In the genomic region with DNA sequence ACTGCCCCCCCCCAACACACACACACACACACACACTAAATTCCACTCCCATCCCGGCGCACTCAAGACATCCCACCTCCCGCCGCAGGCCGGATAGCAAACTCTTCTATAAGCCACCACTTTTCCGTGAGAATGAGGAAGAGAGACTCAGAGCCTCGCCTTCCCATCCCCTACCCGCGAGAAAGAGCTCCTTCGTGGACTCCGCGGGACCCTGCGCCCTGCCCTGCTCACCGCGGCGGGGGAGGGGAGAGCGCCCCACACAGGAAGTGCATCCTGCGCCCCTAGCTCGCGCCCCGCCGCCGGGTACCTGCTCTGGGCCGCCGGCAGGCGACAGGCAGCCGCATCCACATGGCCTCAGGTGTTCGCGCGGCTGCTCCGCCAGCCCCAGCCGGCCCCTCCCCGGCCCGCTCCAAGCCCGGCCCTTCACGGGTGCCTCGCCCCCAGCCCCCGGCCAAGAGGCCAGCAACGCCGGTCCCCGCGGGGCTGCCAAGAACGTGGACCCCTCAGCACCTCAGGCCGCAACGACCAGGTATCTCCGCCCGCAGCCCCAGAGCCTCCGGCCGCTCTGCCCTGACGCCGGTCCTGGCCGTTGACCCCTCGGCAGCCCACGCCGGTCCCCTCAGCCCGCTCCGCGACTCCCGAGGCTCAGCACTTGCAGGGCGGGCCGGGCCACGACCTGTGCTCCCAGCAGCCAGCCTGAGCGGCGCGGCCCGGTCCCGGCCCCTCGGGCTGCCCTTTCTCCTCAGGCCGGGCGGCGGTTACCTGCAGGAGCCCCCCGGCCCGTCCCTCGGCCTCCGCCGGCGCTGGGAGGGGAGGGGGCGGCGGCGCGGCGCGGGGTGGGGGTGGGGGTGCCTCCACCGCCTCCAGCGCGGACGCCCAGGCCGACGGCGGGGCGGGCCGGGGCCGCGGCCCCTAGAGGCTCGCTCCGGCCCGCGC, we compare ENCODE assay signal across 8 mouse cellular contexts.
DNase-seq lines count a peak whose midpoint lies in the region; ATAC-seq and TF ChIP-seq lines count a peak whose summit lies in the region.

No protein-coding gene starts in this region.

- peak overlapping the region; percentile 87 for H3ac ChIP-seq in myocyte (ENCODE audit: control insufficient read depth, insufficient read length)

- no peaks in the 10 kb centered on the region for H3K36me3 ChIP-seq in forebrain, embryonic 13.5 days (ENCODE audit: poor library complexity, severe bottlenecking)
- H3K36me3 ChIP-seq in hindbrain, embryonic 16.5 days (ENCODE audit: control insufficient read depth, insufficient read depth, low read length): no peaks in the 10 kb centered on the region
- no peaks in the 10 kb centered on the region for H3K36me3 ChIP-seq in liver, embryonic 13.5 days
- H3K36me3 ChIP-seq in myocyte (ENCODE audit: control insufficient read depth, insufficient read depth): no peaks in the 10 kb centered on the region

- DNase-seq in gastrocnemius, adult 2 months: peak; percentile 56
- DNase-seq in gastrocnemius, adult 18-20 months (ENCODE audit: low spot score): no peak
- peak; percentile 13 for DNase-seq in c-Kit-negative CD71-positive TER-119-positive erythroid progenitor cells, embryonic 14.5 days (ENCODE audit: low read depth, low spot score)
- peak; percentile 45 for DNase-seq in liver, embryonic 13.5 days
- DNase-seq in thymus, postnatal 0 days (ENCODE audit: low spot score): peak; percentile 91

- H3K4me3 ChIP-seq in gastrocnemius, adult 2 months: peak overlapping the region; percentile 97
- peak overlapping the region; percentile 92 for H3K4me3 ChIP-seq in forebrain, embryonic 13.5 days
- H3K4me3 ChIP-seq in hindbrain, embryonic 16.5 days (ENCODE audit: low read length): peak overlapping the region; percentile 100
- H3K4me3 ChIP-seq in liver, embryonic 13.5 days (replicated peaks): peak overlapping the region; percentile 99
- peak overlapping the region; percentile 39 for H3K4me3 ChIP-seq in myocyte

- ATAC-seq in forebrain, embryonic 13.5 days: peak; percentile 70
- ATAC-seq in hindbrain, embryonic 16.5 days: peak; percentile 68
- peak; percentile 76 for ATAC-seq in liver, embryonic 13.5 days (ENCODE audit: low read depth)

- TF ChIP-seq POLR2A in myocyte (IDR thresholded peaks at IDR 0.05; ENCODE audit: insufficient read length, low read depth): peak; percentile 44

- peak overlapping the region; percentile 95 for H3K9ac ChIP-seq in forebrain, embryonic 13.5 days
- H3K9ac ChIP-seq in hindbrain, embryonic 16.5 days (ENCODE audit: low read depth, low read length): peak overlapping the region; percentile 94
- peak overlapping the region; percentile 99 for H3K9ac ChIP-seq in liver, embryonic 13.5 days

- peaks cover 14% of the 10 kb centered on the region; the same call in 1 of the 2 replicates for H3K27me3 ChIP-seq in forebrain, embryonic 13.5 days
- no peaks in the 10 kb centered on the region for H3K27me3 ChIP-seq in hindbrain, embryonic 16.5 days (replicated peaks; ENCODE audit: control insufficient read depth, insufficient read depth, low read length)
- no peaks in the 10 kb centered on the region for H3K27me3 ChIP-seq in liver, embryonic 13.5 days
- H3K27me3 ChIP-seq in myocyte (ENCODE audit: control insufficient read depth, insufficient read depth, insufficient read length): no peaks in the 10 kb centered on the region

- no peaks in the 10 kb centered on the region for H3K9me3 ChIP-seq in forebrain, embryonic 13.5 days (replicated peaks)
- H3K9me3 ChIP-seq in hindbrain, embryonic 16.5 days (ENCODE audit: control insufficient read depth, low read length): no peaks in the 10 kb centered on the region
- no peaks in the 10 kb centered on the region for H3K9me3 ChIP-seq in liver, embryonic 13.5 days (replicated peaks)

- peak overlapping the region; percentile 95 for H3K4me2 ChIP-seq in forebrain, embryonic 13.5 days
- H3K4me2 ChIP-seq in hindbrain, embryonic 16.5 days (ENCODE audit: low read length): peak overlapping the region; percentile 97
- H3K4me2 ChIP-seq in liver, embryonic 13.5 days: peak overlapping the region; percentile 96
- H3K4me2 ChIP-seq in myocyte (ENCODE audit: low read depth): peak overlapping the region; percentile 71

- H3K27ac ChIP-seq in gastrocnemius, adult 2 months: peak overlapping the region; percentile 86
- peak overlapping the region; percentile 96 for H3K27ac ChIP-seq in forebrain, embryonic 13.5 days
- H3K27ac ChIP-seq in hindbrain, embryonic 16.5 days (ENCODE audit: low read depth, low read length): peak overlapping the region; percentile 91
- peak overlapping the region; percentile 90 for H3K27ac ChIP-seq in liver, embryonic 13.5 days

- no peak for TF ChIP-seq CTCF in gastrocnemius, adult 2 months (IDR thresholded peaks at IDR 0.05)

- 0% methylated on average over 61 of the region's 98 CpGs for WGBS in forebrain, embryonic 13.5 days
- under 1% methylated on average over 66 of the region's 98 CpGs for WGBS in hindbrain, embryonic 16.5 days
- WGBS in liver, embryonic 13.5 days (ENCODE audit: insufficient replicate concordance): under 1% methylated on average over 80 of the region's 98 CpGs

- H3K4me1 ChIP-seq in forebrain, embryonic 13.5 days: peaks cover 68% of the 10 kb centered on the region
- peaks cover 26% of the 10 kb centered on the region for H3K4me1 ChIP-seq in hindbrain, embryonic 16.5 days (ENCODE audit: control insufficient read depth, insufficient read depth, low read depth, low read length)
- H3K4me1 ChIP-seq in liver, embryonic 13.5 days (replicated peaks): peaks cover 39% of the 10 kb centered on the region

- peaks cover 49% of the 10 kb centered on the region for H3K79me2 ChIP-seq in myocyte (ENCODE audit: control insufficient read depth, insufficient read depth)

- intact Hi-C loops in gastrocnemius, adult 2 months (cut with DNase I): loop anchor here (2.0 kb wide), 1 partner anchor 138 kb away; no protein-coding TSS in a partner anchor

TF ChIP-seq in myocyte, 11 proteins besides CTCF, POLR2A, EP300 and RAD21:
- TF ChIP-seq SRF (IDR thresholded peaks at IDR 0.05; ENCODE audit: control insufficient read depth, insufficient read length, low read depth) (no peak), MYOG (IDR thresholded peaks at IDR 0.05; ENCODE audit: control insufficient read depth in 1 of 3, insufficient read depth in 1 of 3, insufficient read length in 2 of 3, low read depth in 2 of 3) (peak in 1 of 3 experiments; percentile 6)

Comparison
In these comparisons a context has a peak if more than half of its experiments do, and no peak if none do; other contexts are left out.
1. H3K4me3 ChIP-seq: peak in every context shown above with its lines; median percentile 100 in hindbrain, embryonic 16.5 days; 99 in liver, embryonic 13.5 days; 97 in gastrocnemius, adult 2 months; 92 in forebrain, embryonic 13.5 days; 39 in myocyte.